Mouse (Mus musculus): ENCODE measurements at regions not wholly inside any gene's neighbourhood (a gene's known extent, or its start where the extent isn't known, plus 50 kb on each side); places are given as distances from the start of the nearest gene placed in this dataset.
A peak's percentile ranks its signal among the peaks of the same experiment; 100 is the strongest.

- TF ChIP-seq CTCF (IDR thresholded peaks at IDR 0.05; ENCODE audit: low read depth, low read length) (no peak), EP300 (IDR thresholded peaks at IDR 0.05; ENCODE audit: insufficient read depth, low read depth, low read length) (0 out of 2 replicates have a peak, but pooled peaks have one; percentile 17), POLR2A (IDR thresholded peaks at IDR 0.05; ENCODE audit: insufficient read depth, low read length) (no peak)
Observed at GRCm38 (mm10) chr4:148746460-148747314, 57.5 kb upstream of the Casz1 start.

All from ES-Bruce4 (cell line).